Mouse (Mus musculus) limb, embryonic 14.5 days (tissue): ENCODE measurements at regions not wholly inside any gene's neighbourhood (a gene's known extent, or its start where the extent isn't known, plus 50 kb on each side); places are given as distances from the start of the nearest gene placed in this dataset.

Experiments
- ATAC-seq: fragments of 200-750 bp; cut with Nextera tagmentation; 2 replicates; pipeline ENCODE4 v1.8.0; 2017; ENCODE audit warnings: low read depth, moderate number of reproducible peaks, moderate TSS enrichment; ENCODE audit not compliant: low FRiP score
- DNase-seq: peaks from one replicate; pipeline ENCODE4 v3.0.0-alpha.2; 2015; ENCODE audit warnings: low spot score
- H3K27ac ChIP-seq: fragments of 300-500 bp; sonication (generic); replicated peaks from 2 replicates; pipeline ENCODE4 v1.5.1; 2014; ENCODE audit warnings: low read depth, mild to moderate bottlenecking, low read length, moderate library complexity, mixed read lengths
- H3K27me3 ChIP-seq: fragments of 300-500 bp; sonication (generic); 2 replicates; pipeline ENCODE4 v1.6.1; 2014; ENCODE audit warnings: low read length, mixed read lengths; ENCODE audit not compliant: control insufficient read depth, insufficient read depth
- H3K36me3 ChIP-seq: fragments of 300-500 bp; sonication (generic); 2 replicates; pipeline ENCODE4 v1.6.1; 2014; ENCODE audit warnings: mild to moderate bottlenecking, low read length, moderate library complexity, mixed read lengths; ENCODE audit not compliant: control insufficient read depth, insufficient read depth
- H3K4me1 ChIP-seq: fragments of 300-500 bp; sonication (generic); 2 replicates; pipeline ENCODE4 v1.6.1; 2014; ENCODE audit warnings: antibody characterized with exemption, low read length, mixed read lengths; ENCODE audit not compliant: control insufficient read depth, insufficient read depth
- H3K4me2 ChIP-seq: fragments of 300-500 bp; sonication (generic); replicated peaks from 2 replicates; pipeline ENCODE4 v1.6.1; 2014; ENCODE audit warnings: low read depth, mild to moderate bottlenecking, low read length, moderate library complexity; ENCODE audit not compliant: severe bottlenecking
- H3K4me3 ChIP-seq: fragments of 300-500 bp; sonication (generic); replicated peaks from 2 replicates; pipeline ENCODE4 v1.5.1; 2014; ENCODE audit warnings: low read length
- H3K9ac ChIP-seq: fragments of 300-500 bp; sonication (generic); 2 replicates; pipeline ENCODE4 v1.6.1; 2014; ENCODE audit warnings: mild to moderate bottlenecking, low read depth, low read length, moderate library complexity; ENCODE audit not compliant: severe bottlenecking
- H3K9me3 ChIP-seq: fragments of 300-500 bp; sonication (generic); 2 replicates; pipeline ENCODE4 v1.6.1; 2016; ENCODE audit warnings: low read length; ENCODE audit not compliant: control insufficient read depth
- POLR2A ChIP-seq: fragments of 200-500 bp; IDR thresholded peaks from 2 replicates; pipeline ENCODE4 v1.8.0; 2012; ENCODE audit warnings: inconsistent platforms, mild to moderate bottlenecking, moderate library complexity, borderline replicate concordance; ENCODE audit not compliant: insufficient read depth, insufficient read length; ENCODE audit errors: extremely low read depth
- WGBS: fragments of 180-500 bp; shearing (Covaris S2); extraction: QIAGEN DNeasy Blood & Tissue Kit; methylation state at CpG from one replicate; pipeline ENCODE4 v1.1.7; 2014; 5-methylcytosine and 5-hydroxymethylcytosine counted together

DNA sequence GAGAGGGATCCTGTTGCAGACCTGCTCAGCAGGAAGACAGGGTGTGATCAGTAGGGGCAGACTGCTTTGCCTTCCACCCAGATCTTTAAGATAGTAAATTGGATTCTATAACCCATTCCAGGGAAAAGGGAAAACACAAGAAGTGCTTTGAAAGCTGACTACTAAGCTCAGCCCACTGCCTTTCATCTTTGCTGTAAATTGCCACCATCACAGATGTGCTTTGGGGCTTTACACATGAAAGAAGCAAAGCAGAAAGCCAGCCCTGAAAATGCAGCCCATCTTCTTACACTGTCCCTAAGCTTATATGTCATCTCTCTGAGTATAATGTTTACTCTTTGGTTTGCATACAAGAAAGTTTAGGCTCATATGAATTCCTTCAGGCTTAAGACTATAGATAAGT, 283.6 kb downstream of the Tm4sf1 start:
- H3K4me2 ChIP-seq, result no peak overlapping the region
- no peaks in the 10 kb centered on the region for H3K4me1 ChIP-seq
- ATAC-seq, result no peak
- H3K4me3 ChIP-seq, result no peak overlapping the region
- H3K9ac ChIP-seq, result no peak overlapping the region
- no peaks in the 10 kb centered on the region for H3K36me3 ChIP-seq
- H3K27me3 ChIP-seq, result no peaks in the 10 kb centered on the region
- no peaks in the 10 kb centered on the region for H3K9me3 ChIP-seq
- no peak for DNase-seq
- no peak overlapping the region for H3K27ac ChIP-seq
- no peak for TF ChIP-seq POLR2A

GRCm38 (mm10) chr3:56981305-56981660, 320.5 kb downstream of the Tm4sf1 start:
- 79% methylated on average over 2 of the region's 2 CpGs for whole genome bisulfite sequencing
- H3K4me2 ChIP-seq, result no peak overlapping the region
- no peaks in the 10 kb centered on the region for H3K9me3 ChIP-seq
- no peaks in the 10 kb centered on the region for H3K27me3 ChIP-seq
- H3K4me3 ChIP-seq, result no peak overlapping the region
- H3K4me1 ChIP-seq, result no peaks in the 10 kb centered on the region
- no peak overlapping the region for H3K9ac ChIP-seq
- no peak for TF ChIP-seq POLR2A
- H3K36me3 ChIP-seq, result no peaks in the 10 kb centered on the region
- ATAC-seq (no peak), DNase-seq (no peak)
- H3K27ac ChIP-seq, result no peak overlapping the region

DNA sequence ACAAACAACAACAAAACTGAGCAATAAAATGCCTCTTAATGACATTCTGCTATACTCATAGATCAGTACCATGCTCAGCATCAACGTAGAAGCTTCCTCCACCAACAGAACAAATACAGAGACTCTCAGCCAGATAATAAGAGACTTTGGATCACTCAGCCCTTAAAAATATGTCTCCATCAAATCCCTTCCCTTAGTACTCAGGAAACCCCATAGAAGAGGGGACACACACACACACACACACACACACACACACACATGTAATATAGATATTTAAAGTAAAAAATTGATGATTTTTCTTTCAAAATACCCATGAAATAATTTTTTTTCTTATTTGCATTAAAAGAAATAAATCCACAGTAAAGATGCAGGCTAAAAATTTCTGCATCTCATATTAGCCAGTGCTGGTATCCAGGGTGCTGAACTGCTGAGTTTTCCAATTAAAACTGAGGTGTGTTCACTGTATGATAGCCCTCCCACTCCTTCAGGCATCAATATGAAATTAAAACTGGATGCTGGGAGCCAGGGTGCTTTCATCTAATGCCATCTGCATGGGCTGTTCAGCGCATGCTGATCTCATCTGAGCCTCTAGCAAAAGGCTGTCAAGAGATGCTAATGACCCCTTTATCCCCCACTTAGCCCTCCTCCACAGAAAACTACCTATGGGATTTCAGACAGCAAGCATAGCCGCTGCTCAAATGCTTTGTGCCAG, 321.0 kb downstream of the Tm4sf1 start:
- H3K4me3 ChIP-seq, result no peak overlapping the region
- TF ChIP-seq POLR2A, result no peak
- H3K27me3 ChIP-seq, result no peaks in the 10 kb centered on the region
- H3K36me3 ChIP-seq, result no peaks in the 10 kb centered on the region
- DNase-seq (no peak), ATAC-seq (no peak)
- no peak overlapping the region for H3K4me2 ChIP-seq
- 72% methylated on average over 3 of the region's 3 CpGs for WGBS
- no peak overlapping the region for H3K27ac ChIP-seq
- no peaks in the 10 kb centered on the region for H3K9me3 ChIP-seq
- H3K4me1 ChIP-seq, result no peaks in the 10 kb centered on the region
- no peak overlapping the region for H3K9ac ChIP-seq

DNA sequence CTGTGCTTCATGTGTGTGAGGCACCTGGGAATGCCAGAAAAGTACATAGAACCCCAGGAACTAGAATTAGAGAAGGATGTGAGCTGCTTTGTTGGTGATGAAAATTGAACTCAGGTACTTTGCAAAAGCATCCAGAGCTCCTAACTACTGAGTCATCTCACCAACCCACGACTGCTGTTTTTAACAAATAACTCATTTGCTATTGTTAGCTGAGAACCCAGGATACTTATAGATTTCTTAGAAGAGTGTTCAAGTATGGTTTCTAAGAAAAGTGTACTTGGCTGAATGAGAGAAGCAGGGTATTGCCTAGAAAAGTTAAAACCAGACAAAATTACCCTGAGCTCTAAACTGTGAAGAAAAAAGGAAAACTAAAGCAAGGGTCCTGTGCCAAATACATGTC, 335.8 kb downstream of the Tm4sf1 start:
- Histone ChIP-seq H3K4me1 (no peaks in the 10 kb centered on the region), H3K27me3 (no peaks in the 10 kb centered on the region), H3K4me2 (no peak overlapping the region), H3K9me3 (no peaks in the 10 kb centered on the region), H3K9ac (no peak overlapping the region), H3K27ac (no peak overlapping the region), H3K4me3 (no peak overlapping the region), H3K36me3 (no peaks in the 10 kb centered on the region)
- no peak for TF ChIP-seq POLR2A
- WGBS, result 74% methylated on average over 1 of the region's 1 CpGs
- no peak for DNase-seq
- ATAC-seq, result no peak

DNA sequence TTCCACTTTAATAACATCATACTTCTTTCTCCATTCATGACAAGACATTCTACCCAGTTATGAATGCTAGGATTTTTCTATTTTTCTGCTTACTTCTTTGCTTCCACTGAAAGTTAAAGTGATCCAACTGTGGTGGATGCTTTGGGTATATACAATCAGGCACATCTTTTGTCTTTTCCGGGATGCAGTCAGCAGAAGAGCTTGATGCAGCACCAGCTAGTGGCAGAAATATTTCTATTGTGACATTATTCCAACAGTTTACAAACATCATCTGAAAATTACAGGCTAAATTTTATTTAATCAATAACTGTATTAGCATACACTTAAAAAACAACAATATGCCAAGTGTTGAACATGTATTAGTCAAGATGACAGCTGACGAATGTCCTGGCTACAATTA, 336.3 kb downstream of the Tm4sf1 start:
- H3K9me3 ChIP-seq, result no peaks in the 10 kb centered on the region

GRCm38 (mm10) chr3:56964156-56964555, 337.6 kb downstream of the Tm4sf1 start:
- no peak overlapping the region for H3K9ac ChIP-seq
- H3K27ac ChIP-seq, result no peak overlapping the region
- no peaks in the 10 kb centered on the region for H3K4me1 ChIP-seq
- TF ChIP-seq POLR2A, result no peak
- H3K27me3 ChIP-seq, result no peaks in the 10 kb centered on the region
- H3K4me3 ChIP-seq, result no peak overlapping the region
- 81% methylated on average over 3 of the region's 3 CpGs for WGBS
- no peaks in the 10 kb centered on the region for H3K36me3 ChIP-seq
- no peak overlapping the region for H3K4me2 ChIP-seq
- DNase-seq (no peak), ATAC-seq (no peak)
- H3K9me3 ChIP-seq, result no peaks in the 10 kb centered on the region

More for the DNA sequence above, 336.3 kb downstream of the Tm4sf1 start:
- no peaks in the 10 kb centered on the region for H3K27me3 ChIP-seq
- no peaks in the 10 kb centered on the region for H3K36me3 ChIP-seq
- H3K9ac ChIP-seq, result no peak overlapping the region
- no peak overlapping the region for H3K4me3 ChIP-seq
- DNase-seq (no peak), ATAC-seq (no peak)
- no peak overlapping the region for H3K4me2 ChIP-seq
- 88% methylated on average over 2 of the region's 2 CpGs for WGBS
- TF ChIP-seq POLR2A, result no peak
- H3K27ac ChIP-seq, result no peak overlapping the region
- H3K4me1 ChIP-seq, result no peaks in the 10 kb centered on the region
